Mouse (Mus musculus): ENCODE data around the gene Tns4.

Gene Tns4

DNA sequence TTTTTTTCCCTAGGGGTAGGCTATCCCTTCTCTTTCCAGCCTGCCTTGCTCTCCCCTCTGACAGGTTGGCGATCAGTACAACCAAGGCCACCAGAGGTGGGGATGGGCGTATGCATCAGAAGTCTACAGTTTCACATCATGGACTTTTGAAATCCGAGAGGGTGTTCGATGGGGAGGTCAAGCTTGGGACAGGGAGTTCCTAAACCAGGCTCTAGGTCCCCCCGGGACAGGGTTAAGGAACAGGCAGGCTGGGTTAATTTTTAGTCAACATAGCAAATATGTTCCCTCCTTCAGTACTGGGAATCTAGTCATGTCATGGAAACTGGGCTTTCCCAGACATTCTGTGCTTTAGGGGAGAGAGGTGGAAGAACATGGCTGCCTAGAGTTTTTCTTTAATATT lies 44.8 kb downstream of the Tns4 start:
- DNase-seq, result peak; percentile 73

DNA sequence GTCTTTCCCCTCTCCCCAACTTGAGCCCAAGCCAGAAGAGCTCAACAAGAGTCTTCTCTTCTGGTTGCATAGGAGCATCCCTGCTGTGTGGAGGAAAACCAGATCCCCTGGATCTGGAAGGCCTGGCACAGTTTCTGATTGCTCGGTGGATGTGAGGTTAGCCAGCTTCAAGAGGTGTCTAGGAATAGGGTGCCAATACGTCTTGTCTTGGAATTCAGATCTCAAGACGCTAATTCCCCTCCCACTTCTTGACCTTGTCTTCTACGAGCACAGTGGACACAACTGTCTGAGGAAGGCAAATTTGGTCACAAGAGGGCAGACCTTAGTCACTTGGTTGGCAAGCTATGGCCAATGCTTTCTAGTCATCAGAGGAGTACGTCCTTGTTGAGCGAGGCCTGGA lies 45.5 kb downstream of the Tns4 start:
- DNase-seq, result no peak

DNA sequence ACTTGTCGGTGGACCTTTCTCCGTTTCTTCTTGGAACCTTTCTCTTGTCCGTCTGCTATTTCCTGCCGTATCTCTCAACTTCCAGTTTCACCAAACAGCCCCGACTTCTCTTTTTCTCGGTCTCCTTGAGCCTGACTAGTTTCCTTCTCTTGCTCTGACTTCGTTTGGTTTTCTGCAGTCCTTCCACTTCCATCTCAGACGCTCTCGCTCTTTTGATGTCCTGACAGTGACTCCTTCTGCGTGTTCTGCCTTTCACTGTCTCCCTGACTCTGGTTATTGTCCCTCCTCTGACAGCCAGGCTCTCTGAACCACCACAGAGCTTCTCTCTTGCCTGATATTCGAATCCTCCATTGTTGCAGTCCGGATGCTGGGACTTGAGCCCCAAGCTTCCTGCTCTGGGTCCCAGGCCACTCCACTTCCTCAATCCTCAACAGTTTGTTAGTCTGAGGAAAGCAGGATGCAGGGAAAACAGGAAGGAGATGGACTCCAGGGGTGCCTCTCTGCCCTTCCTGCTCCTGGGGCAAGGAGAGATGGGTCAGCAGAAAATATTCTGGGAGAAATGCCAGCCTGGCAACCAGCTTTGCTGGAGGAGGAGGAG lies 46.2 kb downstream of the Tns4 start:
- DNase-seq, result peak; percentile 69

DNA sequence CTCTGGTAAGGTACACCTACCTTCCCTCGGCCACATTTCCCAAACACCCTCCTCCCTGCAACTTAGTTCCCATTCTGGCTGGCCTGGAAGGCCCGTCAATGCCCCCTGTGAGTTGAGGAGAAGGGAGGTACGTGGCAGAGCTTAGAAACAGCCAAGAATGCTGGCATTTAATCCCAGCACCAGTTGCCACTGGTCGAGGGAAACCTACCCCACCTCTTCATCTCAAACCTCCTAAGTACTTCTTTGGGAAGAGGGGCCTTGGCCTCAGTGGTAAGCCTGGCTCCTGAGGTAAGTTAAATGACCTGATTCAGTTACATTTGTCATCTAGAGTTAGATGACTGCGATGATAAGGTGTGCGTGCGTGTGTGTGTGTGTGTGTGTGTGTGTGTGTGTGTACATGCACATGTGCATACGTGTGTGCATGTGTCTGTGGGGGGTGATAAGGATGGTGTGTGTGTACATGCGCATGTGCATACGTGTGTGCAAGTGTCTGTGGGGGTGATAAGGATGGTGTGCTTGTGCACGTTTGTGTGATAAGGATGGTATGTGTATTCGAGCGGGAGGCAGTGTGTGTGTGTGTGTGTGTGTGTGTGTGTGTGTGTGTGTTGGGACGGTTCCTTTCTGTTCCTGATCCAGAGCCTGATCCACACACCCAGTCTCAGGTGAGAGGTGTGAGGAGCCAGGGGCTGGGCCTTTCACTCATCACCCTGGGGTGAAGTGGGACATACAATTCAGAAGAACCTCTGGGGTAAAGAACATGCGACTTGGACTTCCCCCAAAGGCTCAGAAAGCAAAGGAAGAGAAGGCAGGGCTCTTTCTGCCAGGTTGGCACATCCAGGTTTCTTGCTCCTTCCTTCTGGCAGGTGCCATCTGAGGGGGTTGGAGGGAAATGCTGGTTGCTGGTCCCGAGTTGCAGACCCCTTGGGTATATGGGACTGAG lies 47.0 kb downstream of the Tns4 start:
- DNase-seq, result no peak

GRCm38 (mm10) chr11:99041051-99041729 lies 47.9 kb downstream of the Tns4 start, which contains the start of gene Igfbp4:
TSS of gene Igfbp4 (plus strand) at chr11:99041244.
- peak; percentile 78 for DNase-seq

DNA sequence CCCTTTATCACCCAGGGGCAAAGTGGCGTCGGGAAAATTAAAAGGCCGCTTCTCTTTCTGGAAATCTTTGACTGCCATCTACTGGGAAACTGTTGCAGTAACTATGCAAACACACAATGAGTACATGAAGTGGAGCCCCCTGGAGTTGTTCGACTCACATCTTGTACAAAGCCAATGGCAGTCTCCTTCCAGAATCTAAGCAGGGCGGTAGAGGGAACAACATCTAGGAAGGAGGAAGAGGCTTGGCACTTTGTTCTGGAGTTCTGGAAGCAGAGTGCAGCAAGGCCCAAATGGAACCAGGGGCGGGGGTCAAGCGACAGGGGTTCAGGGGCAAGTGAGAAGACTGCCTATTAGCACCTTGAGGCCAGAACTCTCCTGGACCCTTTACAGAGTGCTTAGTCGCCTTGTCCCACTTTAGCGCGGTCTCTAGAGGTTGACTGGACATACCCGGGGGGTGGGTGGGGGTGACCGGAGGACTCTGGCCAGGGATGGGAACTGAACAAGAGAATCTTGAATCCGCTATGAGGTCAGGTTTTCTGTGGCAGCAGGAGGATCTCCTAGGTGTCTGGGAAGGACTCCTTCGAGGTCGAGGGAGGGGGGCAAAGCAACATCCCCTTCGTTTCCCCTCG lies 48.6 kb downstream of the Tns4 start:
- peak; percentile 56 for DNase-seq

GRCm38 (mm10) chr11:99039782-99040181 lies 49.3 kb downstream of the Tns4 start:
- peak; percentile 88 for DNase-seq

GRCm38 (mm10) chr11:99036254-99036653 lies 52.9 kb downstream of the Tns4 start:
- no peak for DNase-seq

GRCm38 (mm10) chr11:99035350-99035749 lies 53.8 kb downstream of the Tns4 start:
- DNase-seq, result no peak

- DNase-seq, result no peak
Measured at GRCm38 (mm10) chr11:99026899-99027440, 62.1 kb downstream of the Tns4 start.

DNA sequence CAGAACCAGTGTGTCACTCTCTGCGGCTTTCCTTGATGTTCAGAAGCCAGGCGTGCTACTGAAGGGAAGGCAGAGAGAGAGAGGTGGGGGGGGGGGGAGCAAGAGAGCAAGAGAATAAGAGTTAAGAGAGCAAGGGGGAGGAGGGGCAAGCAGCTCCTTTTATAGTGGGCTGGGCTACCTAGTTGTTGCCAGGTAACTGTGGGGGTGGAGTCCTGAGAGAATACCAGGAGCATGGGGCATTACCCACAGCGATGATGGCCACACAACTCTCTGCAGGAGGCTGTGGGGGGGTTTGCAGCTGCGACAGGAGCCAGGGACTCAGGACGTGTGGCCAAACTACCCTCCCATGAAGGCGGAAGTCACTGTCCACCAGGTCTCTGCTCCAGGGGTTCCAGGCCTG lies 63.2 kb downstream of the Tns4 start:
- no peak for DNase-seq

GRCm38 (mm10) chr11:99024468-99025134 lies 64.5 kb downstream of the Tns4 start:
- no peak for DNase-seq

- peak; percentile 98 for DNase-seq
Measured at GRCm38 (mm10) chr11:99023500-99024467, 65.3 kb downstream of the Tns4 start, which contains the start of gene Top2a. TSS of gene Top2a (minus strand) at chr11:99024189.

DNA sequence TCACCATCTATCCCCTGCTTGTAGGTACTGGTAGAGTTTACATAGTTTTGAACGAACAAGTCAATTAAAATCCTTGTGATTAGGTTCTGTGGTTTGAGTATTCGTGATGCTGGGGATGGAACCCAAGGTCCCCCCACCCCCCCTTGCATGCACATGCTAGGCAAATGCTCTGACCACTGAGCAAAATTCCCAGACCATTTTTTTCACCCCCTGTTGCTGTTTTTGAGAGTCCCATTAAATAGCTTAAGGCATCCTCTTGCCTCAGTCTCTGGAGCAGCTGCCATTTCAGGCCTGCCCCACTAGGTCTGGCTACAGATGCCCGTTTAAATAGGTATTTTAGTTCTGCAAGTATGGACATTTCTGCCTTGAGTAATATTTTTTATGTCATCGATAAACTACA lies 66.0 kb downstream of the Tns4 start:
- DNase-seq, result no peak

- DNase-seq, result no peak
Measured at GRCm38 (mm10) chr11:99022384-99022933, 66.6 kb downstream of the Tns4 start.

- no peak for DNase-seq
Measured at GRCm38 (mm10) chr11:99019844-99020243, 69.3 kb downstream of the Tns4 start.
